Mouse (Mus musculus): ENCODE measurements around the gene Zp3. TPM values are rescaled to one million over a fixed set of nuclear protein-coding genes. Genes with fewer than 3 reads are reported as not detected.

The Zp3 gene
- not detected for total RNA-seq (2021)
- long read RNA-seq, result 0 reads

- no peak for DNase-seq (ENCODE audit: low spot score in 2 of 2)
These were observed at the start of gene Zp3 for GRCm38 (mm10) chr5:135979904-135980303. Zp3 (plus strand) TSS chr5:135980099.

- DNase-seq (ENCODE audit: low spot score in 2 of 2), result no peak
These were observed 48.4 kb upstream of the Zp3 start for GRCm38 (mm10) chr5:135931526-135931925.

GRCm38 (mm10) chr5:135932359-135932758 is 47.5 kb upstream of the Zp3 start:
- no peak for DNase-seq (ENCODE audit: low spot score in 2 of 2)

GRCm38 (mm10) chr5:135933222-135933899 is 46.5 kb upstream of the Zp3 start:
- no peak for DNase-seq (ENCODE audit: low spot score in 2 of 2)

- DNase-seq (ENCODE audit: low spot score in 2 of 2), result peak; percentile 63 to 79
These were observed 45.9 kb upstream of the Zp3 start for GRCm38 (mm10) chr5:135933900-135934441.

- DNase-seq (ENCODE audit: low spot score in 2 of 2), result peak; percentile 96
These were observed 45.3 kb upstream of the Zp3 start, which contains the start of gene Ywhag for GRCm38 (mm10) chr5:135934481-135935175. Ywhag (minus strand) TSS chr5:135934616.

GRCm38 (mm10) chr5:135935176-135935523 is 44.7 kb upstream of the Zp3 start:
- DNase-seq (ENCODE audit: low spot score in 2 of 2), result no peak

GRCm38 (mm10) chr5:135935641-135936190 is 44.2 kb upstream of the Zp3 start:
- DNase-seq (ENCODE audit: low spot score in 2 of 2), result no peak

- DNase-seq (ENCODE audit: low spot score in 2 of 2), result no peak
These were observed 39.3 kb upstream of the Zp3 start for GRCm38 (mm10) chr5:135940587-135940986.

- DNase-seq (ENCODE audit: low spot score in 2 of 2), result no peak
These were observed 37.2 kb upstream of the Zp3 start for GRCm38 (mm10) chr5:135942710-135943109.

- DNase-seq (ENCODE audit: low spot score in 2 of 2), result no peak
These were observed 33.9 kb upstream of the Zp3 start for GRCm38 (mm10) chr5:135945916-135946408.

GRCm38 (mm10) chr5:135946621-135947020 is 33.3 kb upstream of the Zp3 start:
- no peak for DNase-seq (ENCODE audit: low spot score in 2 of 2)

- no peak for DNase-seq (ENCODE audit: low spot score in 2 of 2)
These were observed 29.0 kb upstream of the Zp3 start for GRCm38 (mm10) chr5:135950710-135951412.

GRCm38 (mm10) chr5:135951660-135952059 is 28.2 kb upstream of the Zp3 start:
- DNase-seq (ENCODE audit: low spot score in 2 of 2), result no peak

GRCm38 (mm10) chr5:135952830-135953229 is 27.1 kb upstream of the Zp3 start:
- no peak for DNase-seq (ENCODE audit: low spot score in 2 of 2)

- no peak for DNase-seq (ENCODE audit: low spot score in 2 of 2)
These were observed 23.3 kb upstream of the Zp3 start for GRCm38 (mm10) chr5:135956300-135957206.

- peak; percentile 91 to 96 for DNase-seq (ENCODE audit: low spot score in 2 of 2)
These were observed 22.5 kb upstream of the Zp3 start for GRCm38 (mm10) chr5:135957207-135957974.

- no peak for DNase-seq (ENCODE audit: low spot score in 2 of 2)
These were observed 21.5 kb upstream of the Zp3 start for GRCm38 (mm10) chr5:135958367-135958766.

- no peak for DNase-seq (ENCODE audit: low spot score in 2 of 2)
These were observed 20.0 kb upstream of the Zp3 start for GRCm38 (mm10) chr5:135959911-135960310.
